Mouse (Mus musculus) CH12.LX (cell line): ENCODE data around the gene Ube2l3. TPM values are rescaled to one million over a fixed set of nuclear protein-coding genes. Genes with fewer than 3 reads are reported as not detected.

Source experiments
- DNase-seq: peaks from one replicate; pipeline ENCODE4 v3.0.0-alpha.2; 2013; ENCODE audit errors: extremely low read depth
- H3K27ac ChIP-seq: 2 replicates; pipeline ENCODE4 v1.5.1; 2012; ENCODE audit warnings: low read depth, mild to moderate bottlenecking, control low read depth, moderate library complexity; ENCODE audit not compliant: insufficient read depth
- H3K27me3 ChIP-seq: replicated peaks from 2 replicates; pipeline ENCODE3; 2012; ENCODE audit warnings: inconsistent platforms
- H3K36me3 ChIP-seq, 2 experiments: replicated peaks in 1 of 2; 2 replicates each; pipeline versions ENCODE3 to v1.6.1; 2012; ENCODE audit warnings: inconsistent platforms in 1 of 2, low read length in 1 of 2, mild to moderate bottlenecking in 1 of 2, mixed read lengths in 1 of 2, moderate library complexity in 1 of 2; ENCODE audit not compliant: control insufficient read depth in 1 of 2, insufficient read depth in 1 of 2
- H3K4me1 ChIP-seq, 2 experiments: 2 replicates each; pipeline ENCODE4 v1.6.1; 2012; ENCODE audit warnings: inconsistent platforms in 1 of 2, moderate library complexity in 1 of 2; ENCODE audit not compliant: insufficient read depth in 2 of 2, control insufficient read depth in 1 of 2
- H3K4me2 ChIP-seq: 2 replicates; pipeline ENCODE4 v1.6.1; 2012; ENCODE audit warnings: low read depth, mild to moderate bottlenecking, control low read depth; ENCODE audit not compliant: poor library complexity, insufficient read depth, severe bottlenecking
- H3K4me3 ChIP-seq, 3 experiments: fragments of 150-350 bp in 1 of 3; sonication (generic) in 1 of 3; replicated peaks in 1 of 3; 2 replicates each; pipeline versions ENCODE3 to v1.5.1; 2011 to 2012; ENCODE audit warnings: low read depth in 2 of 3, low read length in 2 of 3, mild to moderate bottlenecking in 2 of 3, moderate library complexity in 2 of 3, control low read depth in 1 of 3, improper control_type of control experiment in 1 of 3, inconsistent platforms in 1 of 3, mixed read lengths in 1 of 3; ENCODE audit not compliant: poor library complexity in 1 of 3
- H3K79me2 ChIP-seq: replicated peaks from 2 replicates; pipeline ENCODE4 v1.6.1; 2012; ENCODE audit warnings: mild to moderate bottlenecking, moderate library complexity; ENCODE audit not compliant: control insufficient read depth, poor library complexity, insufficient read depth, severe bottlenecking; ENCODE audit errors: extremely low read depth
- H3K9ac ChIP-seq: 2 replicates; pipeline ENCODE4 v1.6.1; 2012; ENCODE audit warnings: low read depth, mild to moderate bottlenecking, control low read depth, moderate library complexity; ENCODE audit not compliant: insufficient read depth
- H3K9me3 ChIP-seq: replicated peaks from 2 replicates; pipeline ENCODE3; 2012; ENCODE audit warnings: low read length, inconsistent platforms, mixed read lengths
- BHLHE40 ChIP-seq: IDR thresholded peaks from 2 replicates; pipeline ENCODE4 v1.6.1; 2011; ENCODE audit warnings: mild to moderate bottlenecking, low read depth, low read length, improper control_type of control experiment
- CHD2 ChIP-seq: IDR thresholded peaks from 2 replicates; pipeline ENCODE4 v1.6.1; 2011; ENCODE audit warnings: low read length, improper control_type of control experiment
- CTCF ChIP-seq, 2 experiments: IDR thresholded peaks in 1 of 2; conservative IDR thresholded peaks in 1 of 2; 2 replicates each; pipeline ENCODE4 v1.5.1; 2011 to 2012; ENCODE audit warnings: low read depth in 2 of 2, low read length in 2 of 2, improper control_type of control experiment in 1 of 2, inconsistent platforms in 1 of 2, mild to moderate bottlenecking in 1 of 2, moderate library complexity in 1 of 2
- ELF1 ChIP-seq: IDR thresholded peaks from 2 replicates; pipeline ENCODE4 v1.6.1; 2014; ENCODE audit warnings: low read depth, mild to moderate bottlenecking, inconsistent platforms, low read length, improper control_type of control experiment
- EP300 ChIP-seq: IDR thresholded peaks from 2 replicates; pipeline ENCODE4 v1.6.1; 2011; ENCODE audit warnings: low read length, improper control_type of control experiment
- GABPA ChIP-seq: IDR thresholded peaks from 2 replicates; pipeline ENCODE4 v1.6.1; 2012; ENCODE audit warnings: low read depth, low read length, improper control_type of control experiment, inconsistent platforms; ENCODE audit not compliant: insufficient replicate concordance
- HCFC1 ChIP-seq: IDR thresholded peaks from 2 replicates; pipeline ENCODE4 v1.6.1; 2012; ENCODE audit warnings: low read depth, mild to moderate bottlenecking, inconsistent platforms, low read length, improper control_type of control experiment
- IRF4 ChIP-seq: IDR thresholded peaks from 2 replicates; pipeline ENCODE4 v1.6.1; 2014; ENCODE audit warnings: low read depth, mild to moderate bottlenecking, inconsistent platforms, low read length, improper control_type of control experiment
- JUN ChIP-seq: IDR thresholded peaks from 2 replicates; pipeline ENCODE4 v1.6.1; 2011; ENCODE audit warnings: low read depth, mild to moderate bottlenecking, low read length, improper control_type of control experiment, moderate library complexity; ENCODE audit not compliant: insufficient read depth
- JUND ChIP-seq: conservative IDR thresholded peaks from 2 replicates; pipeline ENCODE4 v1.6.1; 2011; ENCODE audit warnings: low read depth, low read length, improper control_type of control experiment
- KAT2A ChIP-seq: IDR thresholded peaks from 2 replicates; pipeline ENCODE4 v1.6.1; 2012; ENCODE audit warnings: low read length, improper control_type of control experiment, inconsistent platforms; ENCODE audit not compliant: insufficient replicate concordance
- MAFK ChIP-seq: IDR thresholded peaks from 2 replicates; pipeline ENCODE4 v1.6.1; 2011; ENCODE audit warnings: low read length, improper control_type of control experiment; ENCODE audit not compliant: insufficient replicate concordance
- MAX ChIP-seq: IDR thresholded peaks from 2 replicates; pipeline ENCODE4 v1.6.1; 2011; ENCODE audit warnings: low read length, improper control_type of control experiment
- MEF2A ChIP-seq: IDR thresholded peaks from 2 replicates; pipeline ENCODE4 v1.6.1; 2014; ENCODE audit warnings: low read depth, mild to moderate bottlenecking, inconsistent platforms, low read length, improper control_type of control experiment, borderline replicate concordance
- MXI1 ChIP-seq: IDR thresholded peaks from 2 replicates; pipeline ENCODE4 v1.6.1; 2011; ENCODE audit warnings: mild to moderate bottlenecking, low read depth, low read length, improper control_type of control experiment
- MYC ChIP-seq: IDR thresholded peaks from 2 replicates; pipeline ENCODE4 v1.6.1; 2011; ENCODE audit warnings: low read depth, mild to moderate bottlenecking, improper control_type of control experiment, low read length
- NELFE ChIP-seq: IDR thresholded peaks from 2 replicates; pipeline ENCODE4 v1.6.1; 2011; ENCODE audit warnings: low read depth, low read length, improper control_type of control experiment
- NRF1 ChIP-seq: IDR thresholded peaks from 2 replicates; pipeline ENCODE4 v1.6.1; 2014; ENCODE audit warnings: low read depth, mild to moderate bottlenecking, inconsistent platforms, low read length, improper control_type of control experiment, moderate library complexity
- PAX5 ChIP-seq: IDR thresholded peaks from 2 replicates; pipeline ENCODE4 v1.6.1; 2012; ENCODE audit warnings: low read length, inconsistent platforms, mixed read lengths
- POLR2AphosphoS2 ChIP-seq: IDR thresholded peaks from 2 replicates; pipeline ENCODE4 v1.6.1; 2011; ENCODE audit warnings: low read depth, low read length, improper control_type of control experiment
- RAD21 ChIP-seq: IDR thresholded peaks from 2 replicates; pipeline ENCODE4 v1.6.1; 2011; ENCODE audit warnings: low read depth, mild to moderate bottlenecking, low read length, improper control_type of control experiment, moderate library complexity
- RCOR1 ChIP-seq: conservative IDR thresholded peaks from 2 replicates; pipeline ENCODE4 v1.6.1; 2012; ENCODE audit warnings: low read depth, mild to moderate bottlenecking, inconsistent platforms, low read length, improper control_type of control experiment
- SIN3A ChIP-seq: IDR thresholded peaks from 2 replicates; pipeline ENCODE4 v1.6.1; 2012; ENCODE audit warnings: low read length, improper control_type of control experiment, inconsistent platforms
- SMC3 ChIP-seq: IDR thresholded peaks from 2 replicates; pipeline ENCODE4 v1.6.1; 2011; ENCODE audit warnings: low read depth, low read length, improper control_type of control experiment
- TBP ChIP-seq: conservative IDR thresholded peaks from 2 replicates; pipeline ENCODE4 v1.6.1; 2011; ENCODE audit warnings: low read depth, low read length, improper control_type of control experiment
- TCF12 ChIP-seq: IDR thresholded peaks from 2 replicates; pipeline ENCODE4 v1.6.1; 2014; ENCODE audit warnings: low read depth, mild to moderate bottlenecking, inconsistent platforms, low read length, improper control_type of control experiment
- ZKSCAN1 ChIP-seq: IDR thresholded peaks from 2 replicates; pipeline ENCODE4 v1.6.1; 2012; ENCODE audit warnings: low read depth, inconsistent platforms, low read length, improper control_type of control experiment, borderline replicate concordance
- ZMIZ1 ChIP-seq: IDR thresholded peaks from 2 replicates; pipeline ENCODE4 v1.6.1; 2012; ENCODE audit warnings: low read depth, mild to moderate bottlenecking, inconsistent platforms, low read length, improper control_type of control experiment
- ZNF384 ChIP-seq: IDR thresholded peaks from 2 replicates; pipeline ENCODE4 v1.6.1; 2012; ENCODE audit warnings: low read depth, low read length, improper control_type of control experiment, inconsistent platforms
- dilution Hi-C: fragments of 300-500 bp; cut with MboI; formaldehyde crosslinking; loops from 2 replicates; pipeline ENCODE4 v1.14.3; 2020; ENCODE audit warnings: low sequenced_read_pairs; ENCODE audit not compliant: extremely low pct_unique_long_range_greater_than_20kb, extremely low pct_ligation_motif_present
- in situ Hi-C: fragments of 300-500 bp; cut with MboI; formaldehyde crosslinking; loops from 3 replicates; pipeline ENCODE4 v1.14.3; 2019; ENCODE audit warnings: low sequenced_read_pairs, low pct_ligation_motif_present, low pct_unique_long_range_greater_than_20kb, mixed read lengths
- polyA plus RNA-seq: library from polyadenylated mRNA; unstranded; fragments of >175 nt; gene quantifications from 2 replicates; pipeline ENCODE4 v1.2.1, GENCODE M21; 2012; ENCODE audit warnings: low read depth; ENCODE audit not compliant: insufficient read length
- total RNA-seq, 2 experiments: library from RNA; depleted of rRNA; stranded (reverse); fragments of 300-350 nt in 1 of 2; fragments of >200 nt in 1 of 2; gene quantifications; 2 replicates each; pipeline ENCODE4 v1.2.3; 2012 to 2014

Gene Ube2l3
- total and polyA plus RNA-seq, 3 experiments: 156 to 386 (median 302) TPM

GRCm38 (mm10) chr16:17201977-17202376, 472 bp downstream of the Ube2l3 start:
- H3K4me3 ChIP-seq: peak overlapping the region in 1 of 3 experiments; percentile 97
- in situ Hi-C loops: loop anchor here (5.0 to 10.0 kb wide), 2 partner anchors 70 to 333 kb away; partner anchors contain the start of genes Sdf2l1 and Thap7
- H3K79me2 ChIP-seq: peaks cover 42% of the 10 kb centered on the region
- no peak overlapping the region; the same call in 1 of the 2 replicates for H3K9ac ChIP-seq
- peak; percentile 42 for DNase-seq
- H3K27me3 ChIP-seq: peaks cover 9% of the 10 kb centered on the region
- peaks cover 2 to 36% of the 10 kb centered on the region in 2 experiments; a peak in 3 of 4 replicates for H3K4me1 ChIP-seq
- TF ChIP-seq SMC3 (peak; percentile 23), ZKSCAN1 (no peak), CTCF (conservative IDR thresholded peaks at IDR 0.05 in 1 of 2, IDR thresholded peaks at IDR 0.05 in 1 of 2; ENCODE audit: low read depth in 2 of 2, low read length in 2 of 2) (peak in 1 of 2 experiments; percentile 56; a peak in 2 of 4 replicates), NELFE (no peak), CHD2 (no peak), KAT2A (no peak), RAD21 (peak; percentile 46), GABPA (no peak), POLR2AphosphoS2 (no peak), TCF12 (no peak), RCOR1 (no peak), ZMIZ1 (no peak), JUN (no peak)
- H3K9me3 ChIP-seq: no peaks in the 10 kb centered on the region
- H3K36me3 ChIP-seq: peaks cover 0 to 18% of the 10 kb centered on the region in 2 experiments
- no peak overlapping the region for H3K27ac ChIP-seq
- H3K4me2 ChIP-seq: no peak overlapping the region
- dilution Hi-C loops: no loop called here

GRCm38 (mm10) chr16:17200953-17201707, 1.3 kb downstream of the Ube2l3 start:
- Histone ChIP-seq H3K4me1 (peaks cover 2 to 39% of the 10 kb centered on the region in 2 experiments; a peak in 3 of 4 replicates), H3K4me2 (no peak overlapping the region), H3K4me3 (peak overlapping the region; percentile 94 to 97 (median 94)), H3K9me3 (no peaks in the 10 kb centered on the region), H3K9ac (peak overlapping the region; percentile 100), H3K27ac (peak overlapping the region; percentile 78), H3K36me3 (peaks cover 0 to 25% of the 10 kb centered on the region in 2 experiments), H3K27me3 (peaks cover 1% of the 10 kb centered on the region), H3K79me2 (peaks cover 50% of the 10 kb centered on the region)
- peak; percentile 92 for DNase-seq
- in situ Hi-C loops: loop anchor here (5.0 to 10.0 kb wide), 2 partner anchors 69 to 334 kb away; partner anchors contain the start of genes Sdf2l1 and Thap7
- dilution Hi-C loops: no loop called here
- TF ChIP-seq CTCF (conservative IDR thresholded peaks at IDR 0.05 in 1 of 2, IDR thresholded peaks at IDR 0.05 in 1 of 2; ENCODE audit: low read depth in 2 of 2, low read length in 2 of 2) (no peak), NELFE (peak; percentile 90), MYC (peak; percentile 39; the same call in 1 of the 2 replicates), SIN3A (peak; percentile 72), CHD2 (peak; percentile 95), ZMIZ1 (peak; percentile 68; the same call in 1 of the 2 replicates), PAX5 (no peak), MAX (peak; percentile 66), JUND (no peak), BHLHE40 (peak; percentile 35; the same call in 1 of the 2 replicates), MAFK (no peak), IRF4 (peak; percentile 89), EP300 (no peak), NRF1 (peak; percentile 66), GABPA (no peak), MXI1 (peak; percentile 80), HCFC1 (peak; percentile 85), RAD21 (no peak), ZNF384 (no peak), RCOR1 (peak; percentile 71; the same call in 1 of the 2 replicates), TCF12 (peak; percentile 96), MEF2A (peak; percentile 63), TBP (peak; percentile 83), ELF1 (peak; percentile 98)
